Mouse (Mus musculus) stomach, embryonic 14.5 days (tissue): ENCODE measurements around the gene Mbnl1. TPM values are rescaled to one million over a fixed set of nuclear protein-coding genes. Genes with fewer than 3 reads are reported as not detected.

Experiments
- ATAC-seq: fragments of 200-750 bp; cut with Nextera tagmentation; 2 replicates; pipeline ENCODE4 v1.8.0; 2017; ENCODE audit warnings: low read depth, moderate TSS enrichment; ENCODE audit not compliant: insufficient number of reproducible peaks, insufficient read depth, low FRiP score
- H3K27ac ChIP-seq: fragments of 300-500 bp; sonication (generic); 2 replicates; pipeline ENCODE4 v1.5.1; 2014; ENCODE audit warnings: mild to moderate bottlenecking, low read length, moderate library complexity, mixed read lengths
- H3K27me3 ChIP-seq: fragments of 300-500 bp; sonication (generic); 2 replicates; pipeline ENCODE4 v1.6.1; 2014; ENCODE audit warnings: low read length, control low read depth, mixed read lengths; ENCODE audit not compliant: control insufficient read depth, insufficient read depth
- H3K36me3 ChIP-seq: fragments of 300-500 bp; sonication (generic); 2 replicates; pipeline ENCODE4 v1.6.1; 2014; ENCODE audit warnings: mild to moderate bottlenecking, control low read depth, low read length, moderate library complexity, mixed read lengths; ENCODE audit not compliant: control insufficient read depth, insufficient read depth
- H3K4me1 ChIP-seq: fragments of 300-500 bp; sonication (generic); 2 replicates; pipeline ENCODE4 v1.6.1; 2014; ENCODE audit warnings: low read length, control low read depth, mixed read lengths; ENCODE audit not compliant: control insufficient read depth, insufficient read depth
- H3K4me2 ChIP-seq: fragments of 300-500 bp; sonication (generic); replicated peaks from 2 replicates; pipeline ENCODE4 v1.6.1; 2014; ENCODE audit warnings: low read depth, low read length, control low read depth
- H3K4me3 ChIP-seq: fragments of 300-500 bp; sonication (generic); 2 replicates; pipeline ENCODE4 v1.5.1; 2014; ENCODE audit warnings: low read depth, low read length, control low read depth
- H3K9ac ChIP-seq: fragments of 300-500 bp; sonication (generic); replicated peaks from 2 replicates; pipeline ENCODE4 v1.6.1; 2014; ENCODE audit warnings: low read depth, mild to moderate bottlenecking, control low read depth, low read length, moderate library complexity, mixed read lengths
- H3K9me3 ChIP-seq: fragments of 300-500 bp; sonication (generic); 2 replicates; pipeline ENCODE4 v1.6.1; 2016; ENCODE audit warnings: low read depth, low read length, control low read depth; ENCODE audit not compliant: control insufficient read depth
- WGBS: fragments of 180-500 bp; shearing (Covaris S2); extraction: QIAGEN DNeasy Blood & Tissue Kit; methylation state at CpG from one replicate; pipeline ENCODE4 v1.1.7; 2014; 5-methylcytosine and 5-hydroxymethylcytosine counted together
- polyA plus RNA-seq: library from polyadenylated mRNA; unstranded; fragments of >200 nt; fragmentation: Nextera tagmentation; extraction: Ambion mirVana; gene quantifications from 2 replicates; pipeline ENCODE4 v1.2.1, GENCODE M21; 2014

Gene Mbnl1
- polyA plus RNA-seq, 1 experiment from 2014 or later: 151 TPM

- no peak overlapping the region for H3K27ac ChIP-seq
- H3K4me1 ChIP-seq: peaks cover 27% of the 10 kb centered on the region
- no peaks in the 10 kb centered on the region for H3K9me3 ChIP-seq
- no peaks in the 10 kb centered on the region for H3K27me3 ChIP-seq
- ATAC-seq: no peak
- WGBS: 27% methylated on average over 5 of the region's 5 CpGs
- H3K4me2 ChIP-seq: no peak overlapping the region
- H3K4me3 ChIP-seq: no peak overlapping the region
- no peaks in the 10 kb centered on the region for H3K36me3 ChIP-seq
- no peak overlapping the region for H3K9ac ChIP-seq
Observed at GRCm38 (mm10) chr3:60580699-60581098, 108.1 kb downstream of the Mbnl1 start.

DNA sequence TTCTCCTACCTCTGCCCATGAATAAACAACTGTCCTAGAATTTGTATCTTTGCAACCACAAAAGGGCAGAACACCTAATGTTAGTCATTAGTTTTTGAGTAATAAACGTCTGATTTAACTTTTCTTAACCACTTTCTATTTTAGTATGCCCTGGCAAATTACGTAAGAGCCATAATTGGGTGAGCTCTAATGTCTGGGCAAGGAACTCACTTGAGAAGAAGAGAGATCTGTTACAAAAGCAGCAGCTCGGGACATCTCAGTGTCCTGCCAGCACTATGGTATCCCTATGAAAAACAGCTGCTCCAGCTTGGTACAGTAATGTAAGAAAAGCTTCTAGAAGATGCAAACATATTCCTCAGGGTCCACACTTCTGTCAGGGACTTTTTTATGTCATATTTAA is 109.5 kb downstream of the Mbnl1 start:
- Histone ChIP-seq H3K4me1 (peaks cover 15% of the 10 kb centered on the region), H3K9ac (no peak overlapping the region), H3K4me2 (no peak overlapping the region), H3K36me3 (no peaks in the 10 kb centered on the region), H3K27me3 (no peaks in the 10 kb centered on the region), H3K9me3 (no peaks in the 10 kb centered on the region), H3K4me3 (no peak overlapping the region), H3K27ac (no peak overlapping the region)
- WGBS: 57% methylated on average over 3 of the region's 3 CpGs
- no peak for ATAC-seq

DNA sequence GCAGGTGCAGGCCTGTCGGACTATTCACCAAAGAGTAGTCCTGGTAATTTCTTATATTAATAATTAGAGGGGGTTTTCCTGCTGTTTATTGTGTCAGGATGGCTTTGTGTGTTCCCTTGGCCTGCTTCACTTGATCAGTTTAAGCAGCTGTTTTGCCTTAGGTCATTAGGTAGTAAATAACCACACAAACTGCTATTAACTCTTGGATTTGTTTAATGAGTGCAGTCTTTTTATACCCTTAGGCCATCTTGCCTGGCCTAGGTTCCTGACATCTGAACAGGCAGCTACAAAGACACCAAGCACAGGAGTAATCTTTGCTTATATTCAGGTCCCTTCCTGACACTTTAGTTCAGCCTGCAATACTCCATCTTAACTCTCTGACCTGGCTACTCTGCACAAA is 110.0 kb downstream of the Mbnl1 start:
- Histone ChIP-seq H3K4me2 (no peak overlapping the region), H3K4me3 (no peak overlapping the region), H3K27me3 (no peaks in the 10 kb centered on the region), H3K9ac (no peak overlapping the region), H3K27ac (no peak overlapping the region), H3K9me3 (no peaks in the 10 kb centered on the region), H3K36me3 (no peaks in the 10 kb centered on the region), H3K4me1 (peaks cover 11% of the 10 kb centered on the region)
- 78% methylated on average over 1 of the region's 1 CpGs for WGBS
- ATAC-seq: no peak

DNA sequence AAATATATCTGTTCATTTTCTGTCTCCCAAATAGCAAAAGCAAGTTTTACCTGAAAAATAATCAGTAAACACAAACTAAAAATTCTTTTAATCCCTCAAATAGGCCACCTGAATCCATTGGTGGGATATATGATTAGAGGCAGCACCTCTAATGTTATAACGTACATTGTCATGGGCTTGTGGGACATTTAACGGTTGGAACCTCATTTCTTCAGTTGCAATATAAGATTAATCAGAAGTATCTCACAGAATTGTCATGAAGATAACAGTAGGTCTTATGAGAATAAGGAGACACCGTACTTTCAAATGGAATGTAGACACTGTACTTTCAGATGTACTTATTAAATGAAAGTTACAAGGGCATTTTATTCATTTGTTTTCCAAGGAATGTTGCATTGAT is 112.1 kb downstream of the Mbnl1 start:
- Histone ChIP-seq H3K27me3 (no peaks in the 10 kb centered on the region), H3K9me3 (no peaks in the 10 kb centered on the region), H3K9ac (no peak overlapping the region), H3K4me1 (peaks cover 16% of the 10 kb centered on the region; the same call in 1 of the 2 replicates), H3K27ac (no peak overlapping the region), H3K36me3 (no peaks in the 10 kb centered on the region), H3K4me3 (no peak overlapping the region), H3K4me2 (no peak overlapping the region)
- 92% methylated on average over 3 of the region's 3 CpGs for WGBS
- no peak for ATAC-seq

DNA sequence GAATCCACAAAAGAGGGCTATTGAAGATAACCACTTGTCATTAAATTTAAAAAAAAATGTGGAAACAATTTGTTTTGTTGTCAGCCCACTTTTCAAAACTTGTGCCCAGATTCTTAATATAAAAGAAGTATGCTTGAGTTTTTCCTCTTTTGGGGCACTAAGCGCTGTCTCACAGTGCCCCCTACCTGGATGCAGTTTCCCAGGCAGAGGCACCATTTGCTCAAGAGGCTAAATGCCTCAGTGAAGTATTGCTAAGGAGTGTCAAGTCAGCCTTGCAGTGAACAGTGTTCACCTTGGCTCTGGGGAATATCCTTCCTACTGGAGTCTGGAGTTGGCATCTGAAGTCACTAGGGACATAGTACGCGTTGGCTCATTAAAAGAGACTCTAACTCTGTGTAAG is 113.4 kb downstream of the Mbnl1 start:
- no peak for ATAC-seq

DNA sequence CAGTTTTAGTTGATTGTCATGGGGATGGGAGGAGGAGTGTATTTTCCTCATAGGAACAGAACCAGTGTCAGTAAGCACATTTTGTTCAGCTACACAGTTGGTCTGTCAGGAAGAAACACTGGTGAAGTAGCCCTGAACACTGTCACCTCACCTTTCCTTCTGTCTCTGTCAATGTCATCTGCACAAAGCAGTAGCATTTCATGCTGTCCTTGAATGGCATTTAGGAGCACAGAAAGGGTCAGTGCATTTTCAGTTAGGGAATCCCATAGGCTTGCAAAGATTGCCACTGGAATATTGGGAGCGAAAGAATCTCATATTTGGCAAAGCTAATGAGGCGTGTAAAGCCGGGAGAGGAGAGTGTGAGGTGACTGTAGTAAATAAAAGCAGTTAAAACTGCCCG is 114.5 kb downstream of the Mbnl1 start:
- no peaks in the 10 kb centered on the region for H3K36me3 ChIP-seq
- H3K27ac ChIP-seq: no peak overlapping the region
- no peak overlapping the region for H3K4me3 ChIP-seq
- H3K4me2 ChIP-seq: no peak overlapping the region
- WGBS: 80% methylated on average over 4 of the region's 4 CpGs
- H3K9ac ChIP-seq: no peak overlapping the region
- no peaks in the 10 kb centered on the region for H3K9me3 ChIP-seq
- no peaks in the 10 kb centered on the region for H3K27me3 ChIP-seq
- no peak for ATAC-seq
- H3K4me1 ChIP-seq: peaks cover 8% of the 10 kb centered on the region; the same call in 1 of the 2 replicates

More for the DNA sequence above, 113.4 kb downstream of the Mbnl1 start:
- no peak overlapping the region for H3K27ac ChIP-seq
- no peak overlapping the region for H3K4me2 ChIP-seq
- H3K9me3 ChIP-seq: no peaks in the 10 kb centered on the region
- peaks cover 8% of the 10 kb centered on the region; the same call in 1 of the 2 replicates for H3K4me1 ChIP-seq
- no peaks in the 10 kb centered on the region for H3K27me3 ChIP-seq
- 96% methylated on average over 3 of the region's 3 CpGs for WGBS
- H3K36me3 ChIP-seq: no peaks in the 10 kb centered on the region
- no peak overlapping the region for H3K9ac ChIP-seq
- H3K4me3 ChIP-seq: no peak overlapping the region

DNA sequence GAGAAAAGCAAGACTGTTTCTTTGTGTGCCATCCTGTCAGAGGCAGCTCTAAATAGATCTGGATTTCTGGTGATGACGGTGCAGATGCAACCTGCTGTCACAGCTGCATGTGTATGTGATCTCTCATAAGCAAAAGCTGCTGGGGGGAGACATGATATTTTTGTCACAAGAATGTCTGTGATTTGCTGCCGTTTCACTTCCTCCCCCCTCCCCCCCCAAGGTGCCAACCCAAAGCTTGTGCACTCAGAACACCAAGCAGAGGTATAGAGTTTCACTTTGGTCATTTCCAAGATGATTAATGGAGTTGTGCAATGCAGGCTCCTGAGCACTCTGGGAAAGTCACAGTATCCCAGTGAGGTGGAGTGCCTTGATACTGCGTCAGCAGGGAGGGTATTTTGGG is 116.7 kb downstream of the Mbnl1 start:
- ATAC-seq: no peak
- WGBS: 42% methylated on average over 3 of the region's 3 CpGs

DNA sequence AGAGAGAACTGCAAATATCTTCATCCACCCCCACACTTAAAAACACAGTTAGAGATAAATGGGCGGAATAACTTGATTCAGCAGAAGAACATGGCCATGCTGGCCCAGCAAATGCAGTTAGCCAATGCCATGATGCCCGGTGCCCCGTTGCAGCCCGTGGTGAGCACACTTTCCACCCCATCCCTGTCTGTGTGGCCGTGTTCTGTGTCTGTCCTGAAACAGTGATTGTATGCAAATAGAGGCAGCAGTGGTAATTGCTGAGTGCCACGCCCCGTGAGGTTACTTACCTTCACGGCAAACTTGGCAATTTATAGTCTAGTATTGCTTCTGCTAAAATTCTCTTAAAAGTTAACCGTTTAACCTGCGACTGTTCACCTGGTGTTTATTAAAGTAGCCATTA is 123.0 kb downstream of the Mbnl1 start:
- H3K9ac ChIP-seq: no peak overlapping the region
- H3K4me3 ChIP-seq: no peak overlapping the region
- 89% methylated on average over 10 of the region's 10 CpGs for WGBS
- no peaks in the 10 kb centered on the region for H3K9me3 ChIP-seq
- H3K4me2 ChIP-seq: no peak overlapping the region
- no peaks in the 10 kb centered on the region for H3K27me3 ChIP-seq
- no peak for ATAC-seq
- peaks cover 11% of the 10 kb centered on the region; the same call in 1 of the 2 replicates for H3K4me1 ChIP-seq
- H3K27ac ChIP-seq: no peak overlapping the region
- H3K36me3 ChIP-seq: no peaks in the 10 kb centered on the region; the same call in 1 of the 2 replicates

More for the DNA sequence above, 116.7 kb downstream of the Mbnl1 start:
- H3K27ac ChIP-seq: no peak overlapping the region
- H3K4me1 ChIP-seq: peaks cover 17% of the 10 kb centered on the region; the same call in 1 of the 2 replicates
- H3K9ac ChIP-seq: no peak overlapping the region
- H3K4me2 ChIP-seq: no peak overlapping the region
- no peaks in the 10 kb centered on the region for H3K27me3 ChIP-seq
- no peaks in the 10 kb centered on the region for H3K9me3 ChIP-seq
- no peak overlapping the region for H3K4me3 ChIP-seq
- no peaks in the 10 kb centered on the region for H3K36me3 ChIP-seq

- WGBS: 52% methylated on average over 4 of the region's 4 CpGs
- H3K27ac ChIP-seq: no peak overlapping the region
- no peak for ATAC-seq
- H3K27me3 ChIP-seq: no peaks in the 10 kb centered on the region
- no peak overlapping the region for H3K4me2 ChIP-seq
- H3K4me1 ChIP-seq: peaks cover 11% of the 10 kb centered on the region; the same call in 1 of the 2 replicates
- H3K36me3 ChIP-seq: no peaks in the 10 kb centered on the region; the same call in 1 of the 2 replicates
- H3K4me3 ChIP-seq: no peak overlapping the region
- no peak overlapping the region for H3K9ac ChIP-seq
- no peaks in the 10 kb centered on the region for H3K9me3 ChIP-seq
Observed at GRCm38 (mm10) chr3:60596985-60597384, 124.4 kb downstream of the Mbnl1 start.
